Mouse (Mus musculus) bone marrow, adult 2 months (tissue): ENCODE data around the gene Atp1a2.

ENCODE experiments used
- CTCF ChIP-seq: fragments of 200-500 bp; IDR thresholded peaks from 2 replicates; pipeline ENCODE4 v1.5.1; 2011; ENCODE audit warnings: low read length, control low read depth; ENCODE audit not compliant: control insufficient read depth, insufficient read depth
- POLR2A ChIP-seq: fragments of 200-500 bp; IDR thresholded peaks from 2 replicates; pipeline ENCODE4 v1.6.1; 2011; ENCODE audit warnings: low read depth, mild to moderate bottlenecking, control low read depth, low read length, borderline replicate concordance; ENCODE audit not compliant: control insufficient read depth

DNA sequence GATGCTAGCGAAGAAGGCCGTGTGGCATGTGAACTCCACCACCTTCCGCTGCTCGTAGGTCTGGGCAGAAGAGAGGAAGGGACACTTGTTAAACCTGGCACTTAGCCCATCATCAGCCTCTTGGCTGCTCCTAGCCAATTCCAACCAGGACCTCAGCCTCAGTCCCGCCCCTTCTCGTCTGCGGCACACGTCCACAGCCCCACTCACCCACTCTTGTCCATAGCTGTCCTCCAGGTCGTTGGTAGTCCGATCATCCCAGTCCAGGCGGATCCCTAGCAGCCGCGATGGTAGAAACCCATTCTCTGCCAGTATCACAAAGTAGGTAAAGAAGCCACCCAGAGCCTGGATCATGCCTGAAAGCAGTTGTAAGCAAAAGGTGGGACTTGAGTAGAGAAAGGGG, 19.5 kb downstream of the Atp1a2 start:
- TF ChIP-seq POLR2A (no peak), CTCF (no peak)
